Mouse (Mus musculus) stomach, postnatal 0 days (tissue): ENCODE measurements around the gene Hdac7.

Experiments used
- CTCF ChIP-seq: IDR thresholded peaks from 2 replicates; pipeline ENCODE4 v1.5.1; 2016; ENCODE audit warnings: antibody characterized with exemption, low read depth, mild to moderate bottlenecking, moderate library complexity
- EP300 ChIP-seq: optimal IDR thresholded peaks from 2 replicates; pipeline ENCODE3; 2016; ENCODE audit warnings: antibody characterized with exemption

GRCm38 (mm10) chr15:97746748-97747147, 97.6 kb downstream of the Hdac7 start:
- no peak for TF ChIP-seq CTCF
- TF ChIP-seq EP300: no peak
